Mouse (Mus musculus): Measurements from ENCODE around the gene Col25a1.

Col25a1 gene

GRCm38 (mm10) chr3:130161323-130161917 lies 30.1 kb downstream of the Col25a1 start:
- no peak for DNase-seq (ENCODE audit: low read depth, low spot score)

DNA sequence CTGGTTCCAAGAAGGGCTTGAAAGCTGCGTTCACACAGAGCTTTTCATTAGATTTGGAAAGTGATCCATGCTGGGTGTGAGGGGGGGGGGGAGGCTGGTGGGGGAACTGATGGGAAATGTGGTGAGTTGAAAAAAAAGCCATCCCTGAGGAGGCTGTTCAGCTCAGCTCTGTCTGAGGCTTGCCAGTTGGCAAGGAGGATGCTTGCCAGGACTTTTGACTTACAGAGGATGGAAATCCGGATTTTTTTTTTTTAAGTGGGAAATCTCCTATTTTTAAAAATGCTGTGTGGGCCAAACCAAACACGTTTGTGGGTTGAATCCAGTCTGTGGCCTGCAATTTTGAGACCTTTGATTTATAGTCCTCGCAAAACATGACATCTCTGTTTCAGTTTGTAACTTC lies 35.6 kb downstream of the Col25a1 start:
- DNase-seq (ENCODE audit: low read depth, low spot score), result no peak

DNA sequence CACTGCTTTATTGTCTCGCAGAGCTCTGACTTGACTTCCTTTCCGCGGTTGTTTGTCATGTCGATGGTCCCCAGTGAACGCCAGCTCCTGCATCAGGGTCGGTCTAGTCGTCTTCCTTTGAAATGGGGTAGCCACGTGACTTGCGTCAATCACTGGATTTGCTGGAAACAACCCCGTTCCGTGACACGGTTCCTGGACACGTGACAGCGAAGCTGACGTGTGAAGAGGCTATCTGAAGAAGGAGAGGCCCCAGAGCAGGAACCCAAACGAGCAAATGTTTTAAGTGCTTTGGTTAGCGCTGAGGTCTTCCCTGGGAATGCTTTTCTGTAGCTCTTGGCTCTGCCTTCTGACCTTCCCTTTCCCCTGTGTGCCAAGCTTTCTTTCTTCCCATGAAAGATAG lies 41.5 kb downstream of the Col25a1 start:
- DNase-seq (ENCODE audit: low read depth, low spot score), result no peak

DNA sequence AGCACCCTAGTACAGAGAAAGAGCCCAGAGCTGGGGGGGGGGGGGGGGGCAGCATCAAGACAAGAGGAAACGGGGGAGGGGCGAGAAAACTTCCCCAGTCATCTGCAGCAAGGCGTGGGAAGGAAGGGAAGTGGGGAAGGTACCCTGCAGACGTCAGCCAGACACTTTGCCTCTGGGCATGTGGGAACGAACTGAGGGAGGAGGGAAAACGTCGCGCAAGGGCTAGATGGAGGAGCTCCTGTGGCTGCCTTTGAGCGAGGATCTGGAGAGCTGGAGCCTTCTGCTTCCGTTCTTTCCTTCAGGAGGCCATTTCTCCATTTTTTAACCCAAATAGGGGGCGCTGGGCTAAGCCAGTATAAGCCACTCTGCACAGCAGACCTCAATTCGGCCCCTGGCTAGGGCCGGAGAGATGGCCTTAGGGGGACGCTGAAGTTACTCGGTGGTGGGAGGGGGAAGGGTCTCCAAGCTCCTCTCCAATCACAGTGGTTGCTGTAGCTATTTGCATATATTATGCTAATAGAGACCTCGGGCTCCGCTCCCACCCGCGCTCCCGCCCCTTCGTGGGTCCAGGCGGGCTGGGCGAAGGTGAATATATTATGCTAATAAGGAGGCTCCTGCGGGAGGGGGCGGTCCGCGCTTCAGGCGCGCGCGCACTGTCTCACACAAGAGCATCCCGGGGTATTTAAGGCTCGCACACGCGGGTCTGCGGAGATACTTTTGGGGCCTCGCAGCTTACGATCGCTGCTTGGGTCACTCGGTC lies 49.1 kb downstream of the Col25a1 start:
- DNase-seq (ENCODE audit: low read depth, low spot score), result peak; percentile 63

DNA sequence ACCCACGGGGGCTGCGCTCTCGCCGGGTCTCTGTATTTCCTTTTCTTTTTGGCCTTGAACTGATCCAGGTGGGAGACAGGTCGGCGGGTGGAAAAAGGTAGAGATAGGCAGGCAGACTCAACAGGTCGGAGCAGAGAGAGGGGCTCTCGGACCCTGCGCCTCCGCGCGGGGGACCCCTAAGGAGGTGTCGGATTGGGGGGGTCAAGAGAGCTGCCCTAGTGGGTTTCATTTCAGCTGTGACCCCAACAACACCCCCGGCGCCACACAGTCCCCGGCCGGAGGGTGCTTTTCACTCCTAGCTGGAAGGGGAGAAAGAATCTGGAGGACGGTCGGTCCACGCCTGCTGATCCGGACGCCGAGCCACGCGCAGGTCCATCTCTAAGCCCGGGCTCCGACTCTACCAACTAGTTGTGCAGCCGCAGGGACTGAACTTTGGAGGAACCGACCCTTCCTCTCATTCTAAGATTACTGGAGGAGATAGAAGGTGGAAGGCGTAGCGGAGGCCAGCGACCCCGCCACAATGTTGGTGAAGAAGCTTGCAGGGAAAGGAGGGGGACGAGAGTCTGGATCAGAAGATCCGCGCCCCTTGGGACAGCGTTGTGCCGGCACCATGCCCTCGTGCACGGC lies 49.8 kb downstream of the Col25a1 start:
- no peak for DNase-seq (ENCODE audit: low read depth, low spot score)

GRCm38 (mm10) chr3:130181591-130181980 lies 50.3 kb downstream of the Col25a1 start:
- no peak for DNase-seq (ENCODE audit: low read depth, low spot score)

DNA sequence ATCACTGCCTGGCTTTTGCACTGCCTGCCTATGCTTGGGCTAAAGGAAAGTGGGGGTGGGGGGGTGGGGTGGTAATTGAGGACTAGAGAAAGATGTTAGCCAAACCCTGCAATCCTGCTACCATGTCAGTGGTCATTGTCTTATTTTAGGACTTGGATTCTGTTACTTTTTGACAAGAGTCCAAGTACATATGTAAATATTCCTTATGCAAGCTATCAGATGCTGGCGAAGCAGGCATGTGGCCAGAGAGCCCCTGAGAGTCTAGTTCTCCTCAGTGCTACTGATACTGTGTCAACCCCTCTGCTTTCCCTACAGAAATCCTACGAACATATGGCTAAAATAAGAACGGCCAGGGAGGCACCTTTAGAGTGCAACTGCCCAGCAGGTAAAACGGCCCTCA lies 51.1 kb downstream of the Col25a1 start:
- DNase-seq (ENCODE audit: low read depth, low spot score), result no peak

DNA sequence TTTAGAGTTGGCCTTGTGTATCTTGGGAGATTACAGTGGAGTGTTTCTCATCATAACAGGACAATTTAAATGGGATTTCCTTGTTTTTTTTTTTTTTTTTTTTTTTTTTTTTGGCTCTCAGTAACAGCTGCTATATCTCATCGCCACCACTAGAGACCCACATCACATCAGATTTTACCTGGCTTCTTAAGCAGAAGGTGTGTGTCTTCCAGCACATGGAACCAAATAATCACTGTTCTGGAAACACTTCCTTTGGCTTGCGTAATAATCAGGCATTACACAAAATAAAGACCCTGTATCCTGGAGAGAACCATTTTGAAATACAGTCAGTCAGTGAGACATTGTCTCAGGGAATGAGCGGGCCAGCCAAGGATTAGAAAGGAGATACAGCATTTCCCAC lies 53.8 kb downstream of the Col25a1 start:
- DNase-seq (ENCODE audit: low read depth, low spot score), result peak; percentile 32

GRCm38 (mm10) chr3:130187588-130187987 lies 56.3 kb downstream of the Col25a1 start:
- DNase-seq (ENCODE audit: low read depth, low spot score), result no peak

DNA sequence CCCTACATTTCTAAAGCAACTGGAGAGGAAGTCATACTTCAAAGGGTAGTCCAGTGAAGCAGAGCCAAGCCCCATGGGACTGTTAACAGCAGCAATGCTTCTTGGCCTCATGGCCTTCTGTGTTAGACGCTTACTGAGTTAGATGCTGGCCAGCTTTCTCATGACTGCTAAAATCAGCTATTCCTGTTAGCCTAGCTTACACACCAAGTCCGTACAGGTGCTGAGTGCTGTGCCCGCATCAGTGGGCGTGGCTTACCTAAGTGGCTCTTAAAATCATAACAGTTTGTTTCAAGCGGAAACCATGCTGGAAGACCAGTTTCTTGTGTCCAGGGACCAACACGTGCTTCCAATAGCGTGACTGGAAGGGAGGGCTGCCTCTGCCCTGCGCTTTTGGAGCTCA lies 62.1 kb downstream of the Col25a1 start:
- no peak for DNase-seq (ENCODE audit: low read depth, low spot score)

- DNase-seq (ENCODE audit: low read depth, low spot score), result no peak
Observed at GRCm38 (mm10) chr3:130214631-130215030, 83.3 kb downstream of the Col25a1 start.

DNA sequence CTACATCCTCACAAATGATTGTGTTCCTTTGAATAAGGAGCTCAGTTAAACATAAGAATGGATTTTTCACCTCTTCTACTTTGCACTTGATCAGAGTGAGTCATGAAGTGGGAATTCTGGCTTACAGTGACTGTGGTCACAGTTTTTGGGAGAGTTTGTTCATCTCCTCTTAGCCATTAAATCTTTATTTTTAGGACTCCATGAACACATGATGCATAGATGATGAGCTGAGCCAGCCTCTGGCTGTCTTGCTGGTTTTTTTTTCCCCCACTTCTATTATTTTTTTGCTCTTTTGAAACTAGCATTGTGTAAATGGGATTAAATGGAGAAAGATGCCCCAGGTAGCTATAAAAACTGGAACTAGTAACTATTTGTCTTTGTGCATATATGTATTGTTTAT lies 84.8 kb downstream of the Col25a1 start:
- DNase-seq (ENCODE audit: low read depth, low spot score), result no peak

DNA sequence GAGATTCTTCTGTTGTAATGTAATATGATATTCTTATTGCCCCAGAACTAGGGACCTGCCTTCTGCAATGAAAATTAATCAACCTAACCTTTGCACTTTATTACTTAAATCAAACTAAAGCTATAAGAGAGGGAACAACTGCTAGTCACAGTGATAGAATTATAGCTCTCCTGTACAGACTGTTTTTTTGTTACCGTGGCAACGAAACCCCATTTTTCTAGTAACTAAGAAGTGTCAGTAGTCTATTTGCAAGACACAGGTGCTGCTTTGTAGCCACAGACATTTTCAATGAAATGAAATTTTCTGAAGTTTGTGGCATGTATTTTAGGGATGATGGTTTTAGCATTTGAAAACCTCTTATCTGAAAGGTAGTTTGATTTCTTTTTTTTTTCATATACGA lies 85.3 kb downstream of the Col25a1 start:
- DNase-seq (ENCODE audit: low read depth, low spot score), result no peak

- DNase-seq (ENCODE audit: low read depth, low spot score), result no peak
Observed at GRCm38 (mm10) chr3:130217705-130218104, 86.4 kb downstream of the Col25a1 start.

DNA sequence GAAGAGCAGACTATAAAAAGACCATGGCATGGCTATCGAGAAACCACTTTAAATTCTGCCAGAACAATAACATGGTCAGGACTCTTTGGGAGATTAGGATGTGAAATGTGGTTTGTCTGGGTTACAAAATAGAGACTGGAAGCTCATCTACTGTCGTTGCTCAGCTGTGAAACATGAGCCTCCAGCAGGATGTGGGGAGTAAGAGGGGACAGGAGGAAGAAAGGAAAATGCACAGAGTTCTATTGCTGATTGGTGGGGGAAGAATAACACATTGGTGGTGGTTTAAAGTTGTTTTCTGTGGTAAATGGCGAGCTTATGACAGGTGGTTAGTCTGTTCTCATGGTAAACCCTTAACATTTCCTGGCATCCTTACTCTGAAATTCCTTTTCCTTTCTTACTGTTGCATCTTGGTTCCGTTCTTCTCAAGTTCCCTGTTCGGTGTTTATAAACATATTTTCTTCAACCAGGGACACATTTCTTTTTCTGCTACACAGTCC lies 87.0 kb downstream of the Col25a1 start:
- no peak for DNase-seq (ENCODE audit: low read depth, low spot score)

DNA sequence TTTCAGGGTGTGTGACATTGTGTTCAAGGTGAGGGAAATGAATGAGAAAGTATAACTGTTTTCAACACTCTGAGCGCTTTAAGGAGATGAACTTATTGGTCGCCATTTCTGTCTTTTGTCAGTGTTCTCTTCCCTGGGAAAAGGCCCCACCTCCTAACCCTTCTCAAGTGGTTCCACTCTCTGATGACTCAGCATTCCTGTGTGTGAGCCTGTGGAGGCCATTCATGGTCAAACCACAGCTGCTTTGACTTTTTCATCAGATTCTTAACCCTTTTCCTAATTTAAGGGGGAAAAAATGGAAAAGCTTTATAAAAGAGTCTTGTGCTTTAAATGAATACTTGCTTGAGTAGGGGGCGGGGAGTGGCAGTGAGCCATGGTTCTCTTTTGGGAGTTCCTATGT lies 89.5 kb downstream of the Col25a1 start:
- peak; percentile 11 for DNase-seq (ENCODE audit: low read depth, low spot score)

GRCm38 (mm10) chr3:130228186-130228585 lies 96.9 kb downstream of the Col25a1 start:
- no peak for DNase-seq (ENCODE audit: low read depth, low spot score)

DNA sequence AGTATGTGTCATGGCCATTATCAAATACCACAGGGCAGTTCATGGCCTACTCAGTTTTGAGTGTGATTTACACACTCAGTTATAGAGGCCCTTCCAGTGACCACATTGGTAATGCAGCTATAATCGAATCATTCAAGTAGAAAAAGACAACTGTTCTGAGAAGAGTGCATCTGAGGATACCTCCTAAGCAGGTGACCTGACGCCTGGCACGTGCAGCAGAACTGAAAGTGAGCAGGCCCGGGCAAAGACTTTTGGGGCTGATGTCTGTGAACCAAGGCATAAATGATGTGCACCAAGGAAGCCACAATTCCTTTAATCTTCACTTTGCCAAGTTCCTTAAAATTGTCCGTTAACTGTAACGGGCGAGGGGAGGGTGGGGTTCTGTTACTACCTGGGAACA lies 101.6 kb downstream of the Col25a1 start:
- no peak for DNase-seq (ENCODE audit: low read depth, low spot score)

DNA sequence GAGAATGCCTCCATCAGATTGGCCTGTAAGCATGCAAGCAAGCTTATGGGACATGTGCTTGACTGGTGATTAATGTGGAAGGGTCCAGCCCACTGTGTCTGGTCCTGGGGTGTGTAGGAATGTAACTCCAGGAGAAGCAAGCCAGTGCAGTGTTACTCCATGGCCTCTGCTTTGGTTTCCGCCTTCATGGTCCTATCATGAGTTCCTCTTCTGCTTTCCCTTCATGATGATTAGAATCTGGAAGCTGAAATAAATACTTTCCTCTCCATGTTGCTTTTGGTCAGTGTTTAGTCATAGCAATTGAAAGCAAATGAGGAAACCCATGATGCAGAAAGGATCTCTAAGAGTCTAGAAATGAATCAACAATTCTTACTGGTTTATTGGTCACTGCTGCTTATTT lies 103.9 kb downstream of the Col25a1 start:
- DNase-seq (ENCODE audit: low read depth, low spot score), result no peak

DNA sequence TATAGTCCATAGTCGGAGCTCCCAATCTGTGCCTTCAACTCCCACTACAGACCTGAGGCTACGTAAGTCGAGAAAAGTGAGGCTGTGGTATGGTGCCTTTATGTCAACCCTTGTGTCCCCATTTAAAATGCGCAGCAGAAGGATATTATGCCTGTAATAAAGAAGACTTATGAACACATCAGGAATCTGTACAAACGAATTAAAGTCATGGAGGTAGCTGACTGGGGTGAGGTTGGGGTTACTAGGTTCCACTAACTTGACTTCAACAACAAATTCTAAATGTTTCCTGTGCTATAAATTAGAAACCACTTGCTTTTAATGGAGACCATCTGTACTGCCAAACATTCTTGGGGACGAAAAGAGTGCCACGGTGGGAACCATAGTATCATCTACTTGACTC lies 104.8 kb downstream of the Col25a1 start:
- no peak for DNase-seq (ENCODE audit: low read depth, low spot score)

DNA sequence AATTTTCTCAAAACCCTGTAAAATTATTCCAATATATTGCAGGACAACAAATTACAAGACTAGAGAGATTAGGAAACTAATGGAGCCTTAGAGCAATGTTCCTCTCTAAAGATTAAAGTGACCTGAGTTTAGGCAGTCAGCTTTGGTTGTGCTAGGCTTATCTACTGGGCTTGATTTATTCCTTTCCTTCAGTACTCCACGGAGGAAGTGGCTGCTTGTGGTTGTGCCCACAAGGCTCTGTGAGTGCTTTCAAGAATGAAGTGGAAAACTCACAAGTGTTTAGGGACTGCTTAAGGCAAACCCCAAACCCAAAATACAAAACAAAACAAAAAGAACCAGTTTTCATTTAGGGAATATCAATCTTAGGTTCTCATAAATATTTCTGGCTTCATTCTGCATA lies 106.6 kb downstream of the Col25a1 start:
- no peak for DNase-seq (ENCODE audit: low read depth, low spot score)

DNA sequence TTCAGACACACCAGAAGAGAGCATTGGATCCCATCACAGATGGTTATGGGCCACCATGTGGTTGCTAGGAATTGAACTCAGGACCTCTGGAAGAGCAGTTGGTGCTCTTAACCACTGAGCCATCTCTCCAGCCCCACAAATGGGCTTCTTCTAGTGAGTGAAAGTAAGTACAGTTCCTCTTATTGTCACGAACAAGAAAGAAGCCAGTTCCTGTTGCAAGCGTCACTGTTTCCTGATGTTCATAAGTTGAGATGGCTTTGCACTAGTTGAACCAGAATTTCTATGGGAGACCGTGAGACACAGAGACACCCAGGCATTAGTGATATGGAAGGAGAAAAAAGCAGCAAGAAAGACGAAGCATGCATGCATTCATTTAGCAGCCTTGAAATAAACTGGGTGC lies 110.6 kb downstream of the Col25a1 start:
- no peak for DNase-seq (ENCODE audit: low read depth, low spot score)
